Mouse (Mus musculus) embryonic facial prominence, embryonic 11.5 days (tissue): ENCODE measurements around the gene Tulp2. TPM values are rescaled to one million over a fixed set of nuclear protein-coding genes. Genes with fewer than 3 reads are reported as not detected.

Experiments
- ATAC-seq: fragments of 200-750 bp; cut with Nextera tagmentation; replicated peaks from 2 replicates; pipeline ENCODE4 v1.8.0; 2017; ENCODE audit warnings: low read depth; ENCODE audit not compliant: insufficient number of reproducible peaks, low FRiP score, low TSS enrichment
- DNase-seq: peaks from one replicate; pipeline ENCODE4 v3.0.0-alpha.2; 2015; ENCODE audit warnings: low spot score
- H3K27ac ChIP-seq: fragments of 300-500 bp; sonication (generic); replicated peaks from 2 replicates; pipeline ENCODE4 v1.5.1; 2014; ENCODE audit warnings: mild to moderate bottlenecking, low read depth, low read length, control low read depth
- H3K27me3 ChIP-seq: fragments of 300-500 bp; sonication (generic); 2 replicates; pipeline ENCODE4 v1.6.1; 2014; ENCODE audit warnings: mild to moderate bottlenecking, low read length, moderate library complexity, mixed read lengths; ENCODE audit not compliant: control insufficient read depth, insufficient read depth
- H3K36me3 ChIP-seq: fragments of 300-500 bp; sonication (generic); replicated peaks from 2 replicates; pipeline ENCODE4 v1.6.1; 2014; ENCODE audit warnings: low read depth, mild to moderate bottlenecking, low read length, moderate library complexity, mixed read lengths; ENCODE audit not compliant: control insufficient read depth, insufficient read depth
- H3K4me1 ChIP-seq: fragments of 300-500 bp; sonication (generic); 2 replicates; pipeline ENCODE4 v1.6.1; 2014; ENCODE audit warnings: low read length, mixed read lengths; ENCODE audit not compliant: control insufficient read depth, insufficient read depth
- H3K4me2 ChIP-seq: fragments of 300-500 bp; sonication (generic); 2 replicates; pipeline ENCODE4 v1.6.1; 2014; ENCODE audit warnings: low read depth, mild to moderate bottlenecking, control low read depth, low read length, moderate library complexity
- H3K4me3 ChIP-seq: fragments of 300-500 bp; sonication (generic); 2 replicates; pipeline ENCODE4 v1.5.1; 2014; ENCODE audit warnings: low read depth, low read length, control low read depth
- H3K9ac ChIP-seq: fragments of 300-500 bp; sonication (generic); replicated peaks from 2 replicates; pipeline ENCODE4 v1.6.1; 2014; ENCODE audit warnings: mild to moderate bottlenecking, control low read depth, low read length
- H3K9me3 ChIP-seq: fragments of 300-500 bp; sonication (generic); replicated peaks from 2 replicates; pipeline ENCODE4 v1.6.1; 2016; ENCODE audit warnings: mild to moderate bottlenecking, low read length, inconsistent platforms, mixed read lengths; ENCODE audit not compliant: control insufficient read depth
- whole genome bisulfite sequencing: fragments of 180-500 bp; shearing (Covaris S2); extraction: QIAGEN DNeasy Blood & Tissue Kit; methylation state at CpG from one replicate; pipeline ENCODE4 v1.1.7; 2014; 5-methylcytosine and 5-hydroxymethylcytosine counted together
- microRNA-seq: library from miRNA; unstranded; fragments of <30 nt; microRNA quantifications from one replicate; pipeline ENCODE4, GENCODE M21; 2016; ENCODE audit warnings: borderline number of aligned reads
- polyA plus RNA-seq: library from polyadenylated mRNA; unstranded; fragments of >200 nt; fragmentation: Nextera tagmentation; extraction: Ambion mirVana; gene quantifications from 2 replicates; pipeline ENCODE4 v1.2.1, GENCODE M21; 2014

Tulp2 gene
- polyA plus RNA-seq, 1 experiment from 2014 or later: 0.95 TPM

DNA sequence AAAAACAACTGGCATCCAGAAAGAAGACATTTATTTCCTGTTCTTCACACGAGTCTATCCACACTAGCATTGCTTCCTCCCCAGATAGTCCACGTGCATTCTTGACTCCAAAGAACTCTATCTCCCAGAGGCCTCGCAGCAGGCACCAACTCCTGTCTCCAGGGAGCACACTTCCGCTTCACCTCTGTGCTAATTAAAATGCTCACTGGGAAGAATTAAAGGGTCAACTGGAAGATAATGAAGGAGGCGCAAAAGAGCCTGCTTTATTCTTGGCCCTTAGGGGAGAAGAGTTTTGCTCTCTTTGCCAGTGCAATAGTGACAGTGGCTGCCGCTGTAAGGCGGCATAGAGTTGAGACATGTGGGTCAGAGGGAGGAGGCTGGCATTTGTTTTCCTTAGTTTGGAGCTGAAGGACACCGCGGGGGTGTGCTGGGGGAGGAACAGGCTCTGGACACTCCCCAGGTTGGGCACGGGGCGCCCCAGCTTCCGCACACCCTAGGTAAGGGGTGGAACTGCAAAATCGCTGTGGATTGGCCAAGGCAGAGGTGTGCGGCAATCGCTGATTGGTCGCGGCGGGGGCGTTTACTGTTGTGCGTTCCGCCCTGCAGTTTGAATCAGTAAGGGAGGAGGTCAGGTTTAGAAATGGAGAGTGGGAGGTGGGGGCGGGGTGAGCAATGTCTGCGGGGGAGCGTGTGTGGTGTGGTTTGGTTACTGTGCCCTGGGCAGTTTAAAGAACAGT, 86.3 kb downstream of the Tulp2 start:
- Histone ChIP-seq H3K9me3 (no peaks in the 10 kb centered on the region), H3K4me2 (peak overlapping the region; percentile 54), H3K9ac (peak overlapping the region; percentile 33), H3K27me3 (no peaks in the 10 kb centered on the region), H3K36me3 (no peaks in the 10 kb centered on the region), H3K27ac (peak overlapping the region; percentile 38; the same call in 1 of the 2 replicates), H3K4me3 (peak overlapping the region; percentile 31), H3K4me1 (no peaks in the 10 kb centered on the region; the same call in 1 of the 2 replicates)
- peak; percentile 95 for ATAC-seq
- DNase-seq: peak; percentile 95
- WGBS: under 1% methylated on average over 24 of the region's 24 CpGs

DNA sequence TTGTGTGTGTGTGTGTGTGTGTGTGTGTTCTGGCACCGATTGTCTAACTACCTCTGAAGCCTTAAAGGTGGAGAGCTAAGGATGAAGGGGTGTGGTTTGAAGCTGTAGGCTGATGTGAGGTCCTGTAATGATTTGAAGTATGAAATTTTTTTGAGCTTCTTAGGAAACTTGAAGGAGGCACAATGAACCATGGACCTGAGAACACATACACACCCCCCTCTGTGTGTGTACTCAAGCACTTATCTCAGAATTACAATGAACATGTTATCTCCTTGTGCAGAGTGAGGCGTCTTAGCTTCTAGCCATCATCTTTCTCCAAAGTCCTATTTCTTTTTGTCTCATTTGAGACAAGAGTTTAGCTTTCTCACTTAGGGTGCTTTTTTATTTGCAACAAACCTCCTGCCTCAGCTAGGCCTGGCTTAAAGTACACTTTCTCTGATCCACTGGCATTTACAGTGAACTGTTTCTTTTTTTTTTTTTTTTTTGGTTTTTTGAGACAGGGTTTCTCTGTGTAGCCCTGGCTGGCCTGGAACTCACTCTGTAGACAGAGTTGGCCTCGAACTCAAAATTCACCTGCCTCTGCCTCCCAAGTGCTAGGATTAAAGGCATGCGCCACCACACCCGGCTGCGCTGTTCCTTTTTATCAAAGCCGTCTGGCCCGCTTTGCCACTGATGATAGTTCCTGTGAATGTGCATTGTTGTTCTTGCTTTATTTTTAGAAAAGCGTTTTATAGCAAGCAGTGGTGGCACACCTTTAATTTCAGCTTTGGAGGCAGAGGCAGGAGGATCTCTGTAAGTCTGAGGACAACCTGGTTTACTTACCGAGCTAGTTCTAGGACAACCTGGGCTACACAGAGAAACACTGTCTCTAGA, 87.2 kb downstream of the Tulp2 start:
- Histone ChIP-seq H3K36me3 (no peaks in the 10 kb centered on the region), H3K4me1 (no peaks in the 10 kb centered on the region; the same call in 1 of the 2 replicates), H3K9ac (peak overlapping the region; percentile 33; the same call in 1 of the 2 replicates), H3K4me2 (peak overlapping the region; percentile 54), H3K4me3 (peak overlapping the region; percentile 31), H3K27me3 (no peaks in the 10 kb centered on the region), H3K9me3 (no peaks in the 10 kb centered on the region), H3K27ac (peak overlapping the region; percentile 38; the same call in 1 of the 2 replicates)
- 82% methylated on average over 10 of the region's 10 CpGs for WGBS
- DNase-seq (no peak), ATAC-seq (no peak)

DNA sequence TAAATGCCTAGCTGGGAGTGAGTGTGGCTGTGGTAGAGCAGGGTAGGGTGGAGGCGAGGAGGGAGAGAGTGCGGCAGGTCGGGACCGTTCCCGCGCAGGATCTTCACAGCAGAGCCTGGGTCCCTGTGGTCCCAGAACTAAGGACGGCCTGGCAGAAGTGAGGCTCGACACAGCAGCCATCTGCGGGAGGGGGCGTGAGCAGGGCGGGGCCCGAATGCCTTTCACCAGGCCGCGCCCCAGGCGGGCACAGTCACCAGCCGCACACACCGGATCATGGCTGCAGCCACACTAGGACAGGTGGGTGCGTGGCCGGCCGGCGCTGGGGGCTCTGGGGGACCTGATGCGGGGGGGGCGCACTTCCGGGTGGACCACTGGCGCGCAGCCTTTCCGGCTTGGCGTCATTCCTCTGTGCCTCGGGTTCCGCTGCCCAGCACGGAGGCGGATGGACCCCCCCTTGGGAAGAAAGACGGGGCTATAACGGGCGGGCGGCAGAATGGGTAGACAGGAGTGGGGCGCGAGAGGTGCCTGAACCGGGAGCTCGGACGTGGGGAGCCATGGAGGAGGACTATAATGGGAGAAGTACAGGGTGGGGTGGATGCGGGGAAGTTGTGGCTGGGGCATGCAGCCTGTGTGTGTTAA, 88.5 kb downstream of the Tulp2 start, which contains the start of gene Bcat2:
TSS of gene Bcat2 (plus strand) at position 51 of the 639 bp plus-strand sequence.
- Histone ChIP-seq H3K9me3 (no peaks in the 10 kb centered on the region), H3K36me3 (no peaks in the 10 kb centered on the region), H3K4me1 (no peaks in the 10 kb centered on the region; the same call in 1 of the 2 replicates), H3K27ac (peak within 1 kb of the TSS; percentile 67), H3K4me2 (peak within 1 kb of the TSS; percentile 82), H3K9ac (peak within 1 kb of the TSS; percentile 91), H3K27me3 (no peaks in the 10 kb centered on the region), H3K4me3 (peak within 1 kb of the TSS; percentile 73)
- peak; percentile 56 for ATAC-seq
- WGBS: under 1% methylated on average over 42 of the region's 42 CpGs
- DNase-seq: peak; percentile 78

- Histone ChIP-seq H3K9me3 (no peaks in the 10 kb centered on the region), H3K4me1 (no peaks in the 10 kb centered on the region; the same call in 1 of the 2 replicates), H3K36me3 (no peaks in the 10 kb centered on the region; the same call in 1 of the 2 replicates), H3K27ac (no peak overlapping the region), H3K27me3 (no peaks in the 10 kb centered on the region), H3K4me2 (no peak overlapping the region), H3K4me3 (no peak overlapping the region), H3K9ac (no peak overlapping the region)
- DNase-seq (no peak), ATAC-seq (no peak)
- 30% methylated on average over 1 of the region's 1 CpGs for WGBS
Observed at GRCm38 (mm10) chr7:45571966-45572365, 90.3 kb downstream of the Tulp2 start.

Small RNA genes lying within 50 kb of the gene (microRNA-seq; reads per million reads assigned to microRNA genes)
- gene Gm22133: not detected

Other genes with a start within 250 kb of the Tulp2 start
- 0.86 and 1.1 TPM in 2 replicates for gene Cd37, start 242.8 kb upstream of the Tulp2 start, polyA plus RNA-seq
- gene Slc6a16, start 240.8 kb upstream of the Tulp2 start, polyA plus RNA-seq: 0.21 TPM in 1 of 2 replicates, not detected in the other
- gene Slc6a21, start 204.4 kb upstream of the Tulp2 start, polyA plus RNA-seq: not detected in 2 replicates
- 5.0 and 7.2 TPM in 2 replicates for gene Trpm4, start 148.1 kb upstream of the Tulp2 start, polyA plus RNA-seq
- 0.33 and 0.34 TPM in 2 replicates for gene Hrc, start 146.6 kb upstream of the Tulp2 start, polyA plus RNA-seq
- 7.4 TPM in 2 replicates for gene Ppfia3, start 114.9 kb upstream of the Tulp2 start, polyA plus RNA-seq
- gene Lin7b, start 111.3 kb upstream of the Tulp2 start, polyA plus RNA-seq: 0.77 and 0.86 TPM in 2 replicates
- gene Snrnp70, start 86.1 kb upstream of the Tulp2 start, polyA plus RNA-seq: 71.6 and 75.0 TPM in 2 replicates
- gene Kcna7, start 76.2 kb upstream of the Tulp2 start, polyA plus RNA-seq: not detected in 2 replicates
- gene Ntf5, start 68.2 kb upstream of the Tulp2 start, polyA plus RNA-seq: 3.9 and 5.1 TPM in 2 replicates
- not detected in 2 replicates for gene Lhb, start 61.1 kb upstream of the Tulp2 start, polyA plus RNA-seq
- 28.7 and 30.7 TPM in 2 replicates for gene Gys1, start 47.0 kb upstream of the Tulp2 start, polyA plus RNA-seq
- 172 and 179 TPM in 2 replicates for gene Ruvbl2, start 43.8 kb upstream of the Tulp2 start, polyA plus RNA-seq
- 4,830 and 5,123 TPM in 2 replicates for gene Ftl1, start 22.0 kb upstream of the Tulp2 start, polyA plus RNA-seq
- 151 and 168 TPM in 2 replicates for gene Bax, start 15.0 kb upstream of the Tulp2 start, polyA plus RNA-seq
- not detected in 2 replicates for gene Gm45808, start 4.9 kb downstream of the Tulp2 start, polyA plus RNA-seq
- 2.6 and 3.1 TPM in 2 replicates for gene Dhdh, start 6.9 kb downstream of the Tulp2 start, polyA plus RNA-seq
- 96.7 and 107 TPM in 2 replicates for gene Nucb1, start 28.5 kb downstream of the Tulp2 start, polyA plus RNA-seq
- gene Ppp1r15a, start 44.4 kb downstream of the Tulp2 start, polyA plus RNA-seq: 19.8 and 20.3 TPM in 2 replicates
- gene Plekha4, start 44.5 kb downstream of the Tulp2 start, polyA plus RNA-seq: 0.62 and 1.3 TPM in 2 replicates
- 0.53 and 0.68 TPM in 2 replicates for gene Hsd17b14, start 73.0 kb downstream of the Tulp2 start, polyA plus RNA-seq
- gene Bcat2, start 88.3 kb downstream of the Tulp2 start, polyA plus RNA-seq: 47.0 and 47.3 TPM in 2 replicates
- 0.22 TPM in 1 of 2 replicates, not detected in the other for gene Fgf21, start 133.6 kb downstream of the Tulp2 start, polyA plus RNA-seq
- gene Fut1, start 135.4 kb downstream of the Tulp2 start, polyA plus RNA-seq: 0.38 TPM in 1 of 2 replicates, not detected in the other
- gene Izumo1, start 139.9 kb downstream of the Tulp2 start, polyA plus RNA-seq: 0.08 and 0.11 TPM in 2 replicates
- 5.4 and 5.7 TPM in 2 replicates for gene Rasip1, start 145.6 kb downstream of the Tulp2 start, polyA plus RNA-seq
- 1.4 and 1.8 TPM in 2 replicates for gene Mamstr, start 158.1 kb downstream of the Tulp2 start, polyA plus RNA-seq
- 0.17 TPM in 1 of 2 replicates, not detected in the other for gene Fut2, start 184.5 kb downstream of the Tulp2 start, polyA plus RNA-seq
- gene Ntn5, start 202.1 kb downstream of the Tulp2 start, polyA plus RNA-seq: 0.25 TPM in 2 replicates
- gene Sec1, start 212.5 kb downstream of the Tulp2 start, polyA plus RNA-seq: 0.27 and 0.42 TPM in 2 replicates
- 6.9 and 8.7 TPM in 2 replicates for gene Car11, start 218.0 kb downstream of the Tulp2 start, polyA plus RNA-seq
- gene Dbp, start 223.2 kb downstream of the Tulp2 start, polyA plus RNA-seq: 4.9 and 5.6 TPM in 2 replicates
- gene Rpl18, start 233.6 kb downstream of the Tulp2 start, polyA plus RNA-seq: 1,026 and 1,114 TPM in 2 replicates
- gene Sphk2, start 236.1 kb downstream of the Tulp2 start, polyA plus RNA-seq: 14.9 and 17.3 TPM in 2 replicates
- gene Fam83e, start 239.3 kb downstream of the Tulp2 start, polyA plus RNA-seq: 0.21 and 0.35 TPM in 2 replicates
- not detected in 2 replicates for gene Spaca4, start 243.9 kb downstream of the Tulp2 start, polyA plus RNA-seq